Mouse (Mus musculus): ENCODE data around the gene Hspb8. TPM values are rescaled to one million over a fixed set of nuclear protein-coding genes. Genes with fewer than 3 reads are reported as not detected.

The Hspb8 gene
- polyA plus RNA-seq, 1 experiment from 2014 or later: 27.2 TPM

GRCm38 (mm10) chr5:116407321-116407720 is 15.3 kb downstream of the Hspb8 start:
- H3K4me1 ChIP-seq: peaks cover 40% of the 10 kb centered on the region
- H3K9me3 ChIP-seq: no peaks in the 10 kb centered on the region
- no peaks in the 10 kb centered on the region for H3K36me3 ChIP-seq
- no peak overlapping the region for H3K4me3 ChIP-seq (replicated peaks)
- ATAC-seq (ENCODE audit: insufficient read depth, low FRiP score, low read depth): peak; percentile 64
- peak overlapping the region; percentile 83 for H3K27ac ChIP-seq
- 18% methylated on average over 4 of the region's 4 CpGs for WGBS
- no peaks in the 10 kb centered on the region for H3K27me3 ChIP-seq (replicated peaks)
- H3K4me2 ChIP-seq: peak overlapping the region; percentile 14; the same call in 1 of the 2 replicates
- H3K9ac ChIP-seq: no peak overlapping the region

- H3K9me3 ChIP-seq: no peaks in the 10 kb centered on the region
- H3K4me1 ChIP-seq: peaks cover 38% of the 10 kb centered on the region
- no peak for ATAC-seq (ENCODE audit: insufficient read depth, low FRiP score, low read depth)
- H3K4me2 ChIP-seq: no peak overlapping the region
- H3K27me3 ChIP-seq (replicated peaks): no peaks in the 10 kb centered on the region
- H3K9ac ChIP-seq: no peak overlapping the region
- WGBS: 55% methylated on average over 3 of the region's 3 CpGs
- H3K4me3 ChIP-seq (replicated peaks): no peak overlapping the region
- no peaks in the 10 kb centered on the region for H3K36me3 ChIP-seq
- H3K27ac ChIP-seq: no peak overlapping the region
These were observed 16.2 kb downstream of the Hspb8 start for GRCm38 (mm10) chr5:116406507-116406906.

GRCm38 (mm10) chr5:116405934-116406333 is 16.7 kb downstream of the Hspb8 start:
- H3K36me3 ChIP-seq: no peaks in the 10 kb centered on the region
- H3K9ac ChIP-seq: no peak overlapping the region
- H3K4me2 ChIP-seq: no peak overlapping the region
- no peak overlapping the region for H3K27ac ChIP-seq
- H3K27me3 ChIP-seq (replicated peaks): no peaks in the 10 kb centered on the region
- WGBS: 93% methylated on average over 1 of the region's 1 CpGs
- peaks cover 33% of the 10 kb centered on the region for H3K4me1 ChIP-seq
- H3K4me3 ChIP-seq (replicated peaks): no peak overlapping the region
- no peak for ATAC-seq (ENCODE audit: insufficient read depth, low FRiP score, low read depth)
- H3K9me3 ChIP-seq: no peaks in the 10 kb centered on the region

GRCm38 (mm10) chr5:116404063-116404462 is 18.6 kb downstream of the Hspb8 start:
- Histone ChIP-seq H3K36me3 (no peaks in the 10 kb centered on the region), H3K9ac (no peak overlapping the region), H3K27me3 (replicated peaks) (no peaks in the 10 kb centered on the region), H3K9me3 (no peaks in the 10 kb centered on the region), H3K4me2 (no peak overlapping the region), H3K4me3 (replicated peaks) (no peak overlapping the region), H3K27ac (no peak overlapping the region), H3K4me1 (peaks cover 17% of the 10 kb centered on the region)
- WGBS: 82% methylated on average over 2 of the region's 2 CpGs
- no peak for ATAC-seq (ENCODE audit: insufficient read depth, low FRiP score, low read depth)

GRCm38 (mm10) chr5:116400801-116401200 is 21.9 kb downstream of the Hspb8 start:
- Histone ChIP-seq H3K9me3 (no peaks in the 10 kb centered on the region), H3K27me3 (replicated peaks) (no peaks in the 10 kb centered on the region), H3K27ac (no peak overlapping the region), H3K4me1 (no peaks in the 10 kb centered on the region), H3K9ac (no peak overlapping the region), H3K36me3 (no peaks in the 10 kb centered on the region), H3K4me2 (no peak overlapping the region), H3K4me3 (replicated peaks) (no peak overlapping the region)
- ATAC-seq (ENCODE audit: insufficient read depth, low FRiP score, low read depth): no peak
- WGBS: 80% methylated on average over 3 of the region's 3 CpGs

- 66% methylated on average over 8 of the region's 8 CpGs for WGBS
- Histone ChIP-seq H3K4me3 (replicated peaks) (no peak overlapping the region), H3K9me3 (no peaks in the 10 kb centered on the region), H3K9ac (no peak overlapping the region), H3K27ac (no peak overlapping the region), H3K4me2 (no peak overlapping the region), H3K4me1 (no peaks in the 10 kb centered on the region), H3K27me3 (replicated peaks) (no peaks in the 10 kb centered on the region), H3K36me3 (no peaks in the 10 kb centered on the region)
- no peak for ATAC-seq (ENCODE audit: insufficient read depth, low FRiP score, low read depth)
These were observed 22.5 kb downstream of the Hspb8 start for GRCm38 (mm10) chr5:116400042-116400730.

- WGBS: 78% methylated on average over 5 of the region's 5 CpGs
- no peak overlapping the region for H3K9ac ChIP-seq
- no peak for ATAC-seq (ENCODE audit: insufficient read depth, low FRiP score, low read depth)
- no peaks in the 10 kb centered on the region for H3K27me3 ChIP-seq (replicated peaks)
- H3K4me3 ChIP-seq (replicated peaks): no peak overlapping the region
- H3K4me1 ChIP-seq: no peaks in the 10 kb centered on the region
- H3K36me3 ChIP-seq: no peaks in the 10 kb centered on the region
- H3K9me3 ChIP-seq: no peaks in the 10 kb centered on the region
- no peak overlapping the region for H3K4me2 ChIP-seq
- no peak overlapping the region for H3K27ac ChIP-seq
These were observed 26.6 kb downstream of the Hspb8 start for GRCm38 (mm10) chr5:116396104-116396503.

- Histone ChIP-seq H3K4me1 (no peaks in the 10 kb centered on the region), H3K4me3 (replicated peaks) (no peak overlapping the region), H3K36me3 (no peaks in the 10 kb centered on the region), H3K27ac (no peak overlapping the region), H3K9me3 (no peaks in the 10 kb centered on the region), H3K9ac (no peak overlapping the region), H3K27me3 (replicated peaks) (no peaks in the 10 kb centered on the region), H3K4me2 (no peak overlapping the region)
- 79% methylated on average over 9 of the region's 9 CpGs for WGBS
- no peak for ATAC-seq (ENCODE audit: insufficient read depth, low FRiP score, low read depth)
These were observed 30.1 kb downstream of the Hspb8 start for GRCm38 (mm10) chr5:116392603-116393002.

- no peak overlapping the region for H3K9ac ChIP-seq
- WGBS: 58% methylated on average over 15 of the region's 15 CpGs
- H3K4me3 ChIP-seq (replicated peaks): no peak overlapping the region
- no peak overlapping the region for H3K27ac ChIP-seq
- no peaks in the 10 kb centered on the region for H3K36me3 ChIP-seq
- no peaks in the 10 kb centered on the region for H3K4me1 ChIP-seq
- ATAC-seq (ENCODE audit: insufficient read depth, low FRiP score, low read depth): no peak
- no peaks in the 10 kb centered on the region for H3K9me3 ChIP-seq
- H3K4me2 ChIP-seq: no peak overlapping the region
- no peaks in the 10 kb centered on the region for H3K27me3 ChIP-seq (replicated peaks)
These were observed 32.7 kb downstream of the Hspb8 start for GRCm38 (mm10) chr5:116389856-116390542.

GRCm38 (mm10) chr5:116389321-116389720 is 33.3 kb downstream of the Hspb8 start:
- no peak overlapping the region for H3K9ac ChIP-seq
- no peaks in the 10 kb centered on the region for H3K27me3 ChIP-seq (replicated peaks)
- no peak overlapping the region for H3K4me2 ChIP-seq
- 78% methylated on average over 4 of the region's 4 CpGs for WGBS
- no peak overlapping the region for H3K4me3 ChIP-seq (replicated peaks)
- no peak overlapping the region for H3K27ac ChIP-seq
- no peaks in the 10 kb centered on the region for H3K4me1 ChIP-seq
- ATAC-seq (ENCODE audit: insufficient read depth, low FRiP score, low read depth): no peak
- H3K36me3 ChIP-seq: no peaks in the 10 kb centered on the region
- H3K9me3 ChIP-seq: no peaks in the 10 kb centered on the region

- Histone ChIP-seq H3K27me3 (replicated peaks) (no peaks in the 10 kb centered on the region), H3K36me3 (no peaks in the 10 kb centered on the region), H3K9me3 (no peaks in the 10 kb centered on the region), H3K4me2 (no peak overlapping the region), H3K4me3 (replicated peaks) (no peak overlapping the region), H3K27ac (no peak overlapping the region), H3K9ac (no peak overlapping the region), H3K4me1 (no peaks in the 10 kb centered on the region)
- ATAC-seq (ENCODE audit: insufficient read depth, low FRiP score, low read depth): no peak
- 70% methylated on average over 9 of the region's 9 CpGs for WGBS
These were observed 35.2 kb downstream of the Hspb8 start for GRCm38 (mm10) chr5:116387302-116387935.

- H3K4me1 ChIP-seq: no peaks in the 10 kb centered on the region
- WGBS: 42% methylated on average over 11 of the region's 11 CpGs
- H3K27me3 ChIP-seq (replicated peaks): no peaks in the 10 kb centered on the region
- H3K36me3 ChIP-seq: no peaks in the 10 kb centered on the region
- ATAC-seq (ENCODE audit: insufficient read depth, low FRiP score, low read depth): no peak
- no peak overlapping the region for H3K9ac ChIP-seq
- H3K9me3 ChIP-seq: no peaks in the 10 kb centered on the region
- no peak overlapping the region for H3K27ac ChIP-seq
- H3K4me2 ChIP-seq: no peak overlapping the region
- no peak overlapping the region for H3K4me3 ChIP-seq (replicated peaks)
These were observed 36.6 kb downstream of the Hspb8 start for GRCm38 (mm10) chr5:116386020-116386419.

Measured in stomach, embryonic 15.5 days (tissue).